ENCODE assay signal across 8 mouse cellular contexts in genomic region chr14:54912886-54913285, GRCm38 (mm10). TPM values are rescaled to one million over a fixed set of nuclear protein-coding genes. Genes with fewer than 3 reads are reported as not detected.
DNase-seq lines count a peak whose midpoint lies in the region; ATAC-seq and TF ChIP-seq lines count a peak whose summit lies in the region.

Gene Slc22a17, minus strand, starts transcription at chr14:54913132.

- H3K4me3 ChIP-seq in ES-E14 (ENCODE audit: insufficient read depth in 1 of 2, low read depth in 1 of 2, low read length in 2 of 2, poor library complexity in 1 of 2, severe bottlenecking in 1 of 2) = peak within 1 kb of the TSS; percentile 89 to 90
- peak within 1 kb of the TSS; percentile 74 for H3K4me3 ChIP-seq in forebrain, embryonic 15.5 days
- peak within 1 kb of the TSS; percentile 62 for H3K4me3 ChIP-seq in liver, embryonic 12.5 days

- in situ Hi-C loops in ES-E14 (cut with MboI; ENCODE audit: low sequenced_read_pairs in 2 of 2, unreplicated experiment in 2 of 2) = no loop called here

- H3K4me2 ChIP-seq in forebrain, embryonic 15.5 days (replicated peaks) = peak within 1 kb of the TSS; percentile 83
- H3K4me2 ChIP-seq in liver, embryonic 12.5 days = peak within 1 kb of the TSS; percentile 82

- H3K27me3 ChIP-seq in forebrain, embryonic 15.5 days = no peaks in the 10 kb centered on the region
- peaks cover 78% of the 10 kb centered on the region for H3K27me3 ChIP-seq in liver, embryonic 12.5 days (replicated peaks)

- H3K9me3 ChIP-seq in ES-E14 (ENCODE audit: control insufficient read depth, insufficient read depth, low read depth, low read length) = no peaks in the 10 kb centered on the region; the same call in 1 of the 2 replicates
- H3K9me3 ChIP-seq in forebrain, embryonic 15.5 days = no peaks in the 10 kb centered on the region
- no peaks in the 10 kb centered on the region for H3K9me3 ChIP-seq in liver, embryonic 12.5 days (replicated peaks)

- peaks cover 18% of the 10 kb centered on the region for H3K36me3 ChIP-seq in ES-E14 (ENCODE audit: control insufficient read depth, insufficient read depth, low read length, poor library complexity, severe bottlenecking)
- peaks cover 22% of the 10 kb centered on the region for H3K36me3 ChIP-seq in forebrain, embryonic 15.5 days
- no peaks in the 10 kb centered on the region for H3K36me3 ChIP-seq in liver, embryonic 12.5 days

- H3K4me1 ChIP-seq in ES-E14 (ENCODE audit: control insufficient read depth in 2 of 2, insufficient read depth in 2 of 2, low read length in 2 of 2, poor library complexity in 1 of 2) = peaks cover 0 to 8% of the 10 kb centered on the region in 2 experiments; a peak in 2 of 4 replicates
- peaks cover 21% of the 10 kb centered on the region for H3K4me1 ChIP-seq in forebrain, embryonic 15.5 days
- peaks cover 12% of the 10 kb centered on the region for H3K4me1 ChIP-seq in liver, embryonic 12.5 days

- no peak within 1 kb of the TSS for H3K27ac ChIP-seq in ES-E14 (ENCODE audit: insufficient read depth, low read depth, low read length, poor library complexity, severe bottlenecking)
- H3K27ac ChIP-seq in forebrain, embryonic 15.5 days (replicated peaks) = peak within 1 kb of the TSS; percentile 87
- H3K27ac ChIP-seq in liver, embryonic 12.5 days = no peak within 1 kb of the TSS

- under 1% methylated on average over 26 of the region's 28 CpGs for WGBS in forebrain, embryonic 15.5 days
- 2% methylated on average over 28 of the region's 28 CpGs for WGBS in liver, embryonic 12.5 days (ENCODE audit: insufficient replicate concordance)

- intact Hi-C loops in heart, postnatal 10 days (cut with DNase I) = no loop called here

- peak; percentile 43 for DNase-seq in ES-E14 (ENCODE audit: low read depth, low spot score)
- peak; percentile 77 for DNase-seq in cerebellum, adult 11 months
- DNase-seq in heart, postnatal 10 days = peak; percentile 71 to 77
- peak; percentile 66 to 81 for DNase-seq in kidney, postnatal 36 days
- DNase-seq in neural tube, embryonic 10.5 days (ENCODE audit: extremely low spot score, low spot score) = peak; percentile 80
- DNase-seq in telencephalon, adult 2 months (ENCODE audit: low read depth, low spot score) = peak; percentile 72

- peak; percentile 97 for ATAC-seq in forebrain, embryonic 15.5 days (replicated peaks)
- 0 out of 2 replicates have a peak, but pooled peaks have one; percentile 32 for ATAC-seq in liver, embryonic 12.5 days

- peak within 1 kb of the TSS; percentile 72 for H3K9ac ChIP-seq in ES-E14 (ENCODE audit: insufficient read depth, low read depth, low read length, poor library complexity, severe bottlenecking)
- peak within 1 kb of the TSS; percentile 84 for H3K9ac ChIP-seq in forebrain, embryonic 15.5 days (replicated peaks)
- peak within 1 kb of the TSS; percentile 59 for H3K9ac ChIP-seq in liver, embryonic 12.5 days

TF ChIP-seq in ES-E14, 5 proteins besides CTCF, POLR2A, EP300 and RAD21:
- TF ChIP-seq ZC3H11A (IDR thresholded peaks at IDR 0.05; ENCODE audit: borderline replicate concordance, low read depth, low read length) (no peak), ZNF384 (IDR thresholded peaks at IDR 0.05; ENCODE audit: low read depth, low read length) (no peak), MAFK (IDR thresholded peaks at IDR 0.05; ENCODE audit: insufficient read depth, low read depth, low read length) (no peak), CHD2 (IDR thresholded peaks at IDR 0.05; ENCODE audit: low read depth, low read length) (no peak), HCFC1 (IDR thresholded peaks at IDR 0.05; ENCODE audit: borderline replicate concordance, insufficient read depth, low read length) (no peak)

RNA-seq across cellular contexts. Expression of gene Slc22a17, which starts in this region (rescaled TPM):
- total RNA-seq in ES-E14 (2012; rRNA removed) = 5.2 and 16.2 TPM in 2 replicates
- 154 and 167 TPM in 2 replicates for polyA plus RNA-seq in forebrain, embryonic 15.5 days (2015; fragmentation: Nextera tagmentation; extraction: Ambion mirVana)
- 10 to 100 TPM in 1 of 2 experiments, 1 to 10 TPM in 1; 9.6 to 10.8 TPM for total RNA-seq in heart, postnatal 10 days (2021)
- polyA plus RNA-seq in liver, embryonic 12.5 days (2016; fragmentation: Nextera tagmentation; extraction: Ambion mirVana) = 5.9 and 6.0 TPM in 2 replicates

Comparison
In these comparisons a context has a peak if more than half of its experiments do, and no peak if none do; other contexts are left out.
1. RNA of gene Slc22a17 (polyA plus RNA-seq): 154 to 167 TPM in forebrain, embryonic 15.5 days; 5.9 to 6.0 TPM in liver, embryonic 12.5 days; every median in the first group is over 10 times any median in the second.
2. Peak in every context shown above with its lines, with median percentiles within 50 percentile points of each other: DNase-seq, H3K4me3 ChIP-seq and H3K9ac ChIP-seq.